In the genomic region with DNA sequence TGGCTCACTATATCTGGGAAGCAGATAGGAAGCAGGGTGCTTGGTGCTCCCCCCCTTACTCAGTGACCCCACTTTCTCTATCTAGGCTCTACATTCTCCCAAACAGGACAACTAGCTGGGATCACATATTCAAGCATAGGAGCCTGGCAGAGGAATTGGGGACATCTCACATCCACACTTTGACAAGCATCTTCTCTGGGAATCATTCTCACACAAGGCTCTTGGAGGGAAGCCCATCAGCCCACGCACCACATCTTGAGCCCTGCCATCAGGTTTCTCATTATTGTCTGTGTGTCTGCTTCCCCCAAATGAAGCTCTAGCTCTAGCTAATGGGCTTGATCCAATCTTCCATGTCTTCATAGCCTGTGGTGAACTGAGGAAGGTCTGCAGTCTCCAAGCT, we compare ENCODE assay signal across 15 mouse cellular contexts.
A peak's percentile ranks its signal among the peaks of the same experiment; 100 is the strongest.
DNase-seq lines count a peak whose midpoint lies in the region.
"Had no signal": no experiment of that assay in that cellular context is flagged by ENCODE, and none has a peak within 500 bp of the region (broad histone marks: within the 10 kb centered on the region; RNA-seq: fewer than 3 reads in every experiment).

No protein-coding gene starts in this region.

- DNase-seq in right cerebral cortex, adult 18-20 months: peak; percentile 71
- DNase-seq in right cerebral cortex, postnatal 4 days: no peak
- DNase-seq in layer of hippocampus, postnatal 10 days (ENCODE audit: low spot score in 2 of 2): peak; percentile 18 to 41
- peak; percentile 30 to 81 for DNase-seq in left cerebral cortex, postnatal 25 days (ENCODE audit: low spot score in 2 of 2)
- DNase-seq in cerebellum, postnatal 14 days: no peak
- no peak for DNase-seq in thymus, postnatal 10 days (ENCODE audit: low spot score in 2 of 2)
- no peak for DNase-seq in gastrocnemius, postnatal 25 days
- DNase-seq in kidney, adult 11 months: no peak
- DNase-seq: adrenal gland, adult 8-10 months; cerebellum, adult 11-12 months; forebrain, postnatal 0 days; kidney, adult 2 months; kidney, postnatal 4 days; liver, postnatal 0 days; thymus, adult 2 months had no signal

- intact Hi-C loops in left cerebral cortex, postnatal 25 days (cut with DNase I): no loop called here

Comparison
In these comparisons a context has a peak if more than half of its experiments do, and no peak if none do; other contexts are left out.
1. DNase-seq: peak in right cerebral cortex, adult 18-20 months (single experiment), layer of hippocampus, postnatal 10 days (2 of 2) and left cerebral cortex, postnatal 25 days (2 of 2); none in right cerebral cortex, postnatal 4 days (single experiment), cerebellum, postnatal 14 days (0 of 2), thymus, postnatal 10 days (0 of 2), gastrocnemius, postnatal 25 days (single experiment) and kidney, adult 11 months (single experiment).